Mouse (Mus musculus): ENCODE results near the gene Wdr26. TPM values are rescaled to one million over a fixed set of nuclear protein-coding genes. Genes with fewer than 3 reads are reported as not detected.

Wdr26 gene
- polyA plus RNA-seq (2015; fragmentation: Nextera tagmentation; extraction: Ambion mirVana), result 36.0 and 37.8 TPM in 2 replicates

GRCm38 (mm10) chr1:181211920-181212633, at the start of gene Wdr26:
Gene Wdr26, minus strand, starts transcription at chr1:181212001.
- peak; percentile 96 for ATAC-seq (replicated peaks)
- Histone ChIP-seq H3K4me1 (peaks cover 30% of the 10 kb centered on the region), H3K9me3 (no peaks in the 10 kb centered on the region), H3K4me2 (replicated peaks) (peak within 1 kb of the TSS; percentile 85), H3K36me3 (peaks cover 3% of the 10 kb centered on the region; the same call in 1 of the 2 replicates), H3K27me3 (no peaks in the 10 kb centered on the region), H3K27ac (replicated peaks) (peak within 1 kb of the TSS; percentile 93), H3K4me3 (peak within 1 kb of the TSS; percentile 97), H3K9ac (replicated peaks) (peak within 1 kb of the TSS; percentile 85)
- under 1% methylated on average over 54 of the region's 54 CpGs for WGBS

- WGBS, result 28% methylated on average over 8 of the region's 8 CpGs
- H3K4me1 ChIP-seq, result peaks cover 19% of the 10 kb centered on the region
Measured at GRCm38 (mm10) chr1:181260949-181261696, 49.3 kb upstream of the Wdr26 start.

GRCm38 (mm10) chr1:181260422-181260821, 48.6 kb upstream of the Wdr26 start:
- Histone ChIP-seq H3K9ac (replicated peaks) (no peak overlapping the region), H3K36me3 (no peaks in the 10 kb centered on the region), H3K4me2 (replicated peaks) (no peak overlapping the region), H3K27ac (replicated peaks) (0 out of 2 replicates have a peak overlapping the region, but pooled peaks have one; percentile 34), H3K9me3 (no peaks in the 10 kb centered on the region), H3K27me3 (no peaks in the 10 kb centered on the region), H3K4me3 (no peak overlapping the region), H3K4me1 (peaks cover 22% of the 10 kb centered on the region)
- WGBS, result 90% methylated on average over 10 of the region's 10 CpGs
- no peak for ATAC-seq (replicated peaks)

More at GRCm38 (mm10) chr1:181260949-181261696, 49.3 kb upstream of the Wdr26 start:
- Histone ChIP-seq H3K27me3 (no peaks in the 10 kb centered on the region), H3K4me3 (no peak overlapping the region), H3K36me3 (no peaks in the 10 kb centered on the region), H3K9me3 (no peaks in the 10 kb centered on the region), H3K27ac (replicated peaks) (no peak overlapping the region), H3K9ac (replicated peaks) (no peak overlapping the region), H3K4me2 (replicated peaks) (no peak overlapping the region)
- ATAC-seq (replicated peaks), result no peak

- no peaks in the 10 kb centered on the region for H3K27me3 ChIP-seq
- WGBS, result 23% methylated on average over 11 of the region's 11 CpGs
- peaks cover 22% of the 10 kb centered on the region for H3K4me1 ChIP-seq
- H3K36me3 ChIP-seq, result no peaks in the 10 kb centered on the region
- H3K27ac ChIP-seq (replicated peaks), result peak overlapping the region; percentile 34
- no peaks in the 10 kb centered on the region for H3K9me3 ChIP-seq
- H3K4me2 ChIP-seq (replicated peaks), result no peak overlapping the region
- ATAC-seq (replicated peaks), result peak; percentile 62
- no peak overlapping the region for H3K4me3 ChIP-seq
- no peak overlapping the region for H3K9ac ChIP-seq (replicated peaks)
Measured at GRCm38 (mm10) chr1:181259626-181260410, 48.0 kb upstream of the Wdr26 start.

GRCm38 (mm10) chr1:181259056-181259455, 47.3 kb upstream of the Wdr26 start:
- 58% methylated on average over 5 of the region's 5 CpGs for WGBS

GRCm38 (mm10) chr1:181258616-181259015, 46.8 kb upstream of the Wdr26 start:
- Histone ChIP-seq H3K27ac (replicated peaks) (no peak overlapping the region), H3K36me3 (no peaks in the 10 kb centered on the region), H3K9me3 (no peaks in the 10 kb centered on the region), H3K4me3 (no peak overlapping the region), H3K9ac (replicated peaks) (no peak overlapping the region), H3K27me3 (no peaks in the 10 kb centered on the region), H3K4me2 (replicated peaks) (no peak overlapping the region), H3K4me1 (peaks cover 22% of the 10 kb centered on the region)
- WGBS, result 83% methylated on average over 5 of the region's 5 CpGs
- no peak for ATAC-seq (replicated peaks)

More at GRCm38 (mm10) chr1:181259056-181259455, 47.3 kb upstream of the Wdr26 start:
- no peak for ATAC-seq (replicated peaks)
- no peak overlapping the region for H3K4me3 ChIP-seq
- peaks cover 22% of the 10 kb centered on the region for H3K4me1 ChIP-seq
- H3K27ac ChIP-seq (replicated peaks), result no peak overlapping the region; the same call in 1 of the 2 replicates
- H3K36me3 ChIP-seq, result no peaks in the 10 kb centered on the region
- H3K9ac ChIP-seq (replicated peaks), result no peak overlapping the region
- H3K9me3 ChIP-seq, result no peaks in the 10 kb centered on the region
- no peak overlapping the region for H3K4me2 ChIP-seq (replicated peaks)
- H3K27me3 ChIP-seq, result no peaks in the 10 kb centered on the region

- peaks cover 22% of the 10 kb centered on the region for H3K4me1 ChIP-seq
- ATAC-seq (replicated peaks), result no peak
- no peak overlapping the region for H3K4me2 ChIP-seq (replicated peaks)
- WGBS, result 76% methylated on average over 20 of the region's 20 CpGs
- no peaks in the 10 kb centered on the region for H3K27me3 ChIP-seq
- H3K4me3 ChIP-seq, result no peak overlapping the region
- no peak overlapping the region for H3K9ac ChIP-seq (replicated peaks)
- H3K36me3 ChIP-seq, result no peaks in the 10 kb centered on the region
- H3K27ac ChIP-seq (replicated peaks), result no peak overlapping the region
- H3K9me3 ChIP-seq, result no peaks in the 10 kb centered on the region
Measured at GRCm38 (mm10) chr1:181257585-181258555, 46.1 kb upstream of the Wdr26 start.

- no peaks in the 10 kb centered on the region for H3K36me3 ChIP-seq
- 25% methylated on average over 36 of the region's 36 CpGs for WGBS
- H3K4me1 ChIP-seq, result peaks cover 22% of the 10 kb centered on the region
- peak; percentile 47 for ATAC-seq (replicated peaks)
- peak overlapping the region; percentile 39 for H3K4me3 ChIP-seq
- peak overlapping the region; percentile 73 for H3K4me2 ChIP-seq (replicated peaks)
- H3K9me3 ChIP-seq, result no peaks in the 10 kb centered on the region
- peak overlapping the region; percentile 60 for H3K27ac ChIP-seq (replicated peaks)
- no peaks in the 10 kb centered on the region for H3K27me3 ChIP-seq
- H3K9ac ChIP-seq (replicated peaks), result peak overlapping the region; percentile 39
Measured at GRCm38 (mm10) chr1:181256689-181257584, 45.1 kb upstream of the Wdr26 start.

- peak; percentile 66 for ATAC-seq (replicated peaks)
- no peaks in the 10 kb centered on the region for H3K36me3 ChIP-seq
- 3% methylated on average over 20 of the region's 20 CpGs for WGBS
- H3K27me3 ChIP-seq, result no peaks in the 10 kb centered on the region
- no peaks in the 10 kb centered on the region for H3K9me3 ChIP-seq
- peak overlapping the region; percentile 39 for H3K4me3 ChIP-seq
- peak overlapping the region; percentile 39 for H3K9ac ChIP-seq (replicated peaks)
- H3K4me2 ChIP-seq (replicated peaks), result peak overlapping the region; percentile 73
- peaks cover 22% of the 10 kb centered on the region for H3K4me1 ChIP-seq
- peak overlapping the region; percentile 60 for H3K27ac ChIP-seq (replicated peaks)
Measured at GRCm38 (mm10) chr1:181255891-181256688, 44.3 kb upstream of the Wdr26 start.

- ATAC-seq (replicated peaks), result no peak
- H3K36me3 ChIP-seq, result no peaks in the 10 kb centered on the region
- H3K4me3 ChIP-seq, result no peak overlapping the region
- peak overlapping the region; percentile 73; the same call in 1 of the 2 replicates for H3K4me2 ChIP-seq (replicated peaks)
- no peaks in the 10 kb centered on the region for H3K9me3 ChIP-seq
- no peaks in the 10 kb centered on the region for H3K27me3 ChIP-seq
- H3K9ac ChIP-seq (replicated peaks), result no peak overlapping the region
- WGBS, result 65% methylated on average over 9 of the region's 9 CpGs
- no peak overlapping the region for H3K27ac ChIP-seq (replicated peaks)
- peaks cover 22% of the 10 kb centered on the region for H3K4me1 ChIP-seq
Measured at GRCm38 (mm10) chr1:181255450-181255849, 43.6 kb upstream of the Wdr26 start.
